Mouse (Mus musculus) hindbrain, postnatal 0 days (tissue): ENCODE measurements at regions not wholly inside any gene's neighbourhood (a gene's known extent, or its start where the extent isn't known, plus 50 kb on each side); places are given as distances from the start of the nearest gene placed in this dataset.

Experiments used
- ATAC-seq: fragments of 200-750 bp; cut with Nextera tagmentation; 2 replicates; pipeline ENCODE4 v1.8.0; 2017; ENCODE audit warnings: mild to moderate bottlenecking, moderate TSS enrichment, moderate library complexity
- DNase-seq: peaks from one replicate; pipeline ENCODE4 v3.0.0-alpha.2; 2015; ENCODE audit warnings: low spot score
- H3K27ac ChIP-seq: fragments of 300-500 bp; sonication (generic); 2 replicates; pipeline ENCODE4 v1.5.1; 2014; ENCODE audit warnings: mild to moderate bottlenecking
- H3K27me3 ChIP-seq: fragments of 300-500 bp; sonication (generic); 2 replicates; pipeline ENCODE4 v1.6.1; 2014; ENCODE audit warnings: low read length, mixed read lengths; ENCODE audit not compliant: insufficient read depth
- H3K36me3 ChIP-seq: fragments of 300-500 bp; sonication (generic); 2 replicates; pipeline ENCODE4 v1.6.1; 2014; ENCODE audit warnings: low read length, mixed read lengths; ENCODE audit not compliant: insufficient read depth
- H3K4me1 ChIP-seq: fragments of 300-500 bp; sonication (generic); 2 replicates; pipeline ENCODE4 v1.6.1; 2014; ENCODE audit warnings: antibody characterized with exemption, low read length, mixed read lengths; ENCODE audit not compliant: insufficient read depth
- H3K4me2 ChIP-seq: fragments of 300-500 bp; sonication (generic); 2 replicates; pipeline ENCODE4 v1.6.1; 2014; ENCODE audit warnings: low read depth, mild to moderate bottlenecking, low read length, moderate library complexity, mixed read lengths
- H3K4me3 ChIP-seq: fragments of 300-500 bp; sonication (generic); 2 replicates; pipeline ENCODE4 v1.5.1; 2014; ENCODE audit warnings: low read length
- H3K9ac ChIP-seq: fragments of 300-500 bp; sonication (generic); replicated peaks from 2 replicates; pipeline ENCODE4 v1.6.1; 2014; ENCODE audit warnings: mild to moderate bottlenecking, low read length, moderate library complexity, mixed read lengths
- H3K9me3 ChIP-seq: fragments of 300-500 bp; sonication (generic); 2 replicates; pipeline ENCODE4 v1.6.1; 2016; ENCODE audit warnings: low read length, mixed read lengths
- CTCF ChIP-seq: IDR thresholded peaks from 2 replicates; pipeline ENCODE4 v1.5.1; 2016; ENCODE audit warnings: antibody characterized with exemption, control low read depth, low read depth
- WGBS: fragments of 180-500 bp; shearing (Covaris S2); extraction: QIAGEN DNeasy Blood & Tissue Kit; methylation state at CpG from one replicate; pipeline ENCODE4 v1.1.7; 2014; 5-methylcytosine and 5-hydroxymethylcytosine counted together

DNA sequence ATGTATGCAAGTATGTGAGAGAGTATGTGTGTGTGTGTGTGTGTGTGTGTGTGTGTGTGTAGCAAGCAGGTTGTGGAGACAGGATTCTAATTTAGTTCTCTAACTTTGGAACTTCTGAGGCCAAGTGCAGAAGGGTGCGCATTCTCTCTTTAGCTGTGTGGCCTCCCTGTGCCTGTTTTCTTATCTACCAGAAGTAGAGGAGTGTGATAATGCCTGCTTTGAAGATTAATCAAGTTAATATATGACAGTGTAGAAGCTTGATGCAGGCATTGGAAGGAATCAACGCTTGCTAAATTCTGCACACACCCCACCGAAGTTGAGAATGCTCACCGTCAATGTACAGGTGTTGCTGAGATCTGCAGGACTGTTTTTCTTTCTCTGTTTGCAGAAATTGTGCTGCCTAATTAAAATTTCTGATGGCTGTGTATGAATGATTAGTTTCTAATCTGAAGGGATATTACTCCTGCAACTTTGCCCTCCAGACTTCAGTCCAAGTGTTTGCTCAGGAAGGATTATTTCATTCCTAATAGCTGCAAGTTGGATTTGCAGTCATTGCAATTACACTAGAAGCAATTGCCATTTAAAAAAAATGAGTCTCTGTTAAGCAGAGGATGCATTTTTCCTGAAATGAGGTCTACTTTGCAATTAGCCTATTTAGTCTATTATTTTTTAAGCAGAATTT is 162.6 kb upstream of the Arg1 start:
- H3K9me3 ChIP-seq: no peaks in the 10 kb centered on the region
- TF ChIP-seq CTCF: no peak
- no peak overlapping the region for H3K4me3 ChIP-seq
- ATAC-seq (no peak), DNase-seq (no peak)
- H3K27ac ChIP-seq: no peak overlapping the region
- H3K4me1 ChIP-seq: no peaks in the 10 kb centered on the region
- H3K4me2 ChIP-seq: no peak overlapping the region
- H3K36me3 ChIP-seq: no peaks in the 10 kb centered on the region
- no peak overlapping the region for H3K9ac ChIP-seq
- 81% methylated on average over 4 of the region's 4 CpGs for WGBS
- no peaks in the 10 kb centered on the region for H3K27me3 ChIP-seq

DNA sequence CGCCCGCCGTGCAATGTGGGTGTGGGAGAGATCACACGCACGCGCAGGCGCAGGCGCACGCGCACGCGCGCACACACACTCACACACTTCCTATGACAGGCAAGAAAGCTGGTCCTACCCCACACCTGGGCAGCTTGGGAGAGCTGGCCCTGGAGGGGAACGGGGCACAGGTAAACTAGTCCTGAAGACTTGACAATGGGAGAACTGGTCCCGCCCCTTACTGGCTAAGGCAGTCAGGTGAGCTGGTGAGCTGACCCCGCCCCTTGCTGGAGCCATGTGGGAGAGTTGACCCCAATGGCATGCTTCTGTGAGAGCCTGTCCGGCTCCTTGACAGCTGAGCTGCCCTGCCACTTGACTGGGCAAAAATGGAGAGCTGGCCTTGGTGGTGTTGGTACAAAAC is 159.5 kb upstream of the Arg1 start:
- Histone ChIP-seq H3K36me3 (no peaks in the 10 kb centered on the region), H3K4me3 (no peak overlapping the region), H3K4me2 (no peak overlapping the region), H3K9me3 (no peaks in the 10 kb centered on the region), H3K27ac (no peak overlapping the region), H3K27me3 (no peaks in the 10 kb centered on the region), H3K4me1 (0 out of 2 replicates have a peak, but pooled peaks cover 3% of the 10 kb centered on the region), H3K9ac (no peak overlapping the region)
- 97% methylated on average over 17 of the region's 17 CpGs for WGBS
- TF ChIP-seq CTCF: no peak
- ATAC-seq (no peak), DNase-seq (no peak)

DNA sequence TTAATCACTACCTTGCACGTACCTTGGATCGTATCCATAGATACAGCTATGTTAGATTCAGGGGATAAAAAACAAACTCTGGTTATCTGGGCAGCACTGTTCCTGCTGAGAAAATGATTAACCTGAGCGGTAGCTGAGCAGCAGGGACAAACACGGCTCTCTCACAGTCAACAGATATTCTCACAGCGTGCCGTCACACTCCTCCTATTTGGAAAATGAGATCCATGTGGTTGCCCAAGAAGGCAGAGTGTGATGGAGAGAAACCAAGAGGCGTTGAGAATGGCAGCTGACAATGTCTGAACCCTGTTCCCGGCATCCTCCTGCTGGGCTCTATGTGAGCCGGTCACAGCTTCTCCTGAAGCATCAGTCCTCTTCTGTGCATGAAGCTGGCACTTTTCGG is 155.6 kb upstream of the Arg1 start:
- H3K27me3 ChIP-seq: no peaks in the 10 kb centered on the region
- ATAC-seq (peak; percentile 61), DNase-seq (peak; percentile 51)
- no peak for TF ChIP-seq CTCF
- no peaks in the 10 kb centered on the region for H3K9me3 ChIP-seq
- H3K4me1 ChIP-seq: 0 out of 2 replicates have a peak, but pooled peaks cover 3% of the 10 kb centered on the region
- peak overlapping the region; percentile 11; the same call in 1 of the 2 replicates for H3K27ac ChIP-seq
- H3K36me3 ChIP-seq: no peaks in the 10 kb centered on the region
- 47% methylated on average over 10 of the region's 10 CpGs for WGBS
- no peak overlapping the region for H3K9ac ChIP-seq
- no peak overlapping the region for H3K4me3 ChIP-seq
- H3K4me2 ChIP-seq: no peak overlapping the region

DNA sequence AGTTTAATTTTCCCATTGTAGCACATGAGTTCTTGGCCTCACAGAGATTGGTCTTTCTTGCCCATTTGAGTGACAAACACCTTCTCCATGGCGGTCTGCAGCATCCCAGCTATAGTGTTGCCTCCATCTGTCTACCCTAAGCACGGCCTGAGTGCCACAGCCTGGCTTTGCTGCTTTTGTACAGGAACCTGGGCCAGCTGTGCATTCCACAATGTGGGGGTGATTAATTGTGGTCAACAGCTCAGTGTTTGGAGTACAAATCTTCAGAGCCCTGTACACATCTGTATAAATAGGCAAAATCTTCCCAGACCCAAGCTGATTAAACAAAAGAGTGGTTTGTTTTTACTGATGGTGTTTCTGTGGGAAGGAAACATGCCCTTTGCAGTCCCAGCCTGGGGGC is 145.3 kb upstream of the Arg1 start:
- H3K9ac ChIP-seq: no peak overlapping the region
- H3K27ac ChIP-seq: no peak overlapping the region
- DNase-seq: no peak
- H3K9me3 ChIP-seq: no peaks in the 10 kb centered on the region
- no peak for TF ChIP-seq CTCF
- H3K4me2 ChIP-seq: no peak overlapping the region
- H3K4me1 ChIP-seq: no peaks in the 10 kb centered on the region; the same call in 1 of the 2 replicates
- no peaks in the 10 kb centered on the region for H3K27me3 ChIP-seq
- H3K36me3 ChIP-seq: no peaks in the 10 kb centered on the region
- WGBS: 74% methylated on average over 2 of the region's 2 CpGs
- no peak overlapping the region for H3K4me3 ChIP-seq
- no peak for ATAC-seq

DNA sequence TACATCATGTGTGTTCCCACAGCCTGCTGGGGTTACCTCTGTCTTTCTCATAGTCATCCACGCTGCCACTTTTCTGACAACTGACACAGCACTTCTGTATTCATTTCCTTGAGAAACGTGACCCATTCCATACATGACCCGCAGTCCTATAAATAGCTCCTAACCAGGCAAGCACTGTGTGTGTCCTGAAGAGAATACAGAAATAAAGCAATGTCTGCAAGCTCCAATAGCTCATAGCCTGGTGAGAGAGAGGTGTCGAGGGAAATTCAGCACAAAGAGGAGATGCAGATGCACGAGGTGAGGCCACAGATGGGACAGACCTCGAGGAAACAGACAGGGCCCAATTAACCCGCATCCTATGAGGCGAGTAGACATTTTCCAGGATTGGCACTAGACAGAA is 141.0 kb upstream of the Arg1 start:
- WGBS: 53% methylated on average over 8 of the region's 8 CpGs
- H3K4me2 ChIP-seq: no peak overlapping the region
- 0 out of 2 replicates have a peak, but pooled peaks have one; percentile 32 for ATAC-seq
- no peaks in the 10 kb centered on the region; the same call in 1 of the 2 replicates for H3K4me1 ChIP-seq
- no peak for DNase-seq
- no peaks in the 10 kb centered on the region for H3K9me3 ChIP-seq
- H3K4me3 ChIP-seq: no peak overlapping the region
- no peak overlapping the region for H3K9ac ChIP-seq
- no peaks in the 10 kb centered on the region for H3K36me3 ChIP-seq
- H3K27me3 ChIP-seq: no peaks in the 10 kb centered on the region
- H3K27ac ChIP-seq: 0 out of 2 replicates have a peak overlapping the region, but pooled peaks have one; percentile 32
- TF ChIP-seq CTCF: no peak

DNA sequence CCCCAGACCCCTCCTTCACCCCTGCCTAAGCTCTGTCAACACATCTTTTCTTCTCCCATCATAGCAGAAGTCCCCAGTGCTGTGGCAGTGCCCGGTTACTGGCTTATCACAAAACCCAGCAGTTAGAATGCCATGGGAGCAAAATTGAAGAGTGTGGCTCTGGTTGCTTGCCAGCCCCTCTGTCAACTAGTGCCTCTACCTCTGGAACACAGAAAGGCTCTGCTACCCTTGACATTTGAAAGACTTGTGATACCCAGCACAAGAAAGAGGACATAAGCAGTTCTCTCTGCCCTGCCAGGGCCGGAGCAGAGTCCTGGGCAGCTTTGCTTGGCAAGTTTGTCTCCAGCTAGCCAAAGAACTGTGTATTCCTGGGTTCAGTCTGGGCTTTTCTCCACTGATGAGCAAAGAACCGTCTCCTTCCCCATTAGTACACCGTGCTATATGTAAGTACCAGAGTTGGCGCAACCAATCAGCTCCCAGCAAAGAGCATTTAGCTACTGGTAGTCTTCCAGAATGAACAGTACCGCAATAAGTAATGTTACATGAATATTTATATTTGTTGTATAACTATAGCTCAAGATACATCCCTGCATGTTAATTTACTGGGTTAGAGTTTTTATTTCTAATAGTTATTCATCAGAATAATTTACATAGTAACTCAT is 137.5 kb upstream of the Arg1 start:
- Histone ChIP-seq H3K4me3 (no peak overlapping the region), H3K36me3 (no peaks in the 10 kb centered on the region), H3K9ac (no peak overlapping the region), H3K27ac (no peak overlapping the region), H3K4me1 (no peaks in the 10 kb centered on the region; the same call in 1 of the 2 replicates), H3K4me2 (no peak overlapping the region), H3K27me3 (no peaks in the 10 kb centered on the region), H3K9me3 (no peaks in the 10 kb centered on the region)
- ATAC-seq (no peak), DNase-seq (no peak)
- no peak for TF ChIP-seq CTCF
- WGBS: 88% methylated on average over 6 of the region's 6 CpGs
